Mouse (Mus musculus) heart, postnatal 14 days (tissue): ENCODE measurements around the gene Dnal1. TPM values are rescaled to one million over a fixed set of nuclear protein-coding genes. Genes with fewer than 3 reads are reported as not detected.
A peak's percentile ranks its signal among the peaks of the same experiment; 100 is the strongest.
"Not testable (repeated sequence)": the region's sequence is repeated elsewhere in the genome, so short reads cannot be mapped to it uniquely, and the experiment has no call there.

Source experiments
- DNase-seq, 2 experiments: peaks; one replicate each; pipeline ENCODE4 v3.0.0; 2021 to 2022
- intact Hi-C: fragments of 180-260 bp; cut with DNase I; formaldehyde crosslinking; loops from one replicate; pipeline ENCODE4 v1.15.1; 2025
- long read RNA-seq, 2 experiments: library from polyadenylated mRNA; stranded (forward); transcript quantifications; one replicate each; pipeline ENCODE4 v2.0.0; 2021
- total RNA-seq, 2 experiments: library from RNA; stranded (reverse); gene quantifications; 2 replicates each; pipeline ENCODE4 v1.2.3; 2021

Dnal1 gene
- 10 to 100 TPM in 1 of 2 experiments, 1 to 10 TPM in 1; 9.4 to 10.5 TPM for total RNA-seq
- long read RNA-seq, experiment 1, partial matches to known transcripts, result 0 of 2 reads
- long read RNA-seq, experiment 1, other reads (novel, unspliced or antisense), result 2 of 2 reads
- long read RNA-seq, experiment 2, result 0 reads

DNA sequence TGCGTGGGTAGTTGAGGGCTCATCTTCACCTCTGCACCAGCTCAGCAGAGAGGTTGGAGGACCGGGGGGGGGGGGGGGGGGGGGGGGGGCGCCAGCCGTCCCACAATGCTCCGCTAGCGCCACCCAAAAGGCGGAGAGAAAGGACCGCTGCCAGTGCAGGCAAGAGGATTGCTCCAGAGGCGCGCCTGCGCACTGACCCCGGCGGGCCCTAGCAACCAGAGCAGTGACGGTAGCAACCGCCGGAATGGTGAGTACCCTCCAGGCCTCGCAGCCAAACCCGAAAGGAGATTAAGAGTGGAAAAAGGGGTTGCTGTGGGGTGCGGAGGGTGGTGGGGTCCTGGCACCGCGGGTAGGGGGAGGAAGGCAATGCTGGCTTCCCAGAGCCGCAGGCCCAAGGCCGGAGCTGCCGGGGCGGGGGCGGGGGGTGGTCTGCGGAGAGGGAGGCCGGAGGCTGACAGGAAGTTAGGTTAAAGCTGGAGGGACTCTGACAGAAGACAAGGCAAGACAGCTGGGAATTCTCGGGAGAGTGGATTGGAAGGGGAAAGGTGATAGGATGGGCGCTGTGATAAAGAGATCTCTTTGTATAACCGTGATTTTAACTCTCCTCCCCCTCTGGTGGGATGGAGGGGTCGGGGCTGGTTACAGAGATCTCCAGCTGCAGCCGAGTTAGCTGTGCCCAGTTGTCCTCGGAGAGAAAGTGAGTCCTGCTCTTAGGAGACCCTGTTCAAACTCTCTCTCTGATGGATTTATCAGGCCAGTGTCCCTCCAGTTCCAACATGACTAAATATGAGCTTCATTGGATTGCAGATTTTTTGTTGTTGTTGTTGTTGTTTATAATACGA, at the start of gene Dnal1:
Gene Dnal1, plus strand, starts transcription at position 214 of the 842 bp plus-strand sequence.
- DNase-seq, result peak; percentile 91 to 92
- intact Hi-C loops, result no loop called here

DNA sequence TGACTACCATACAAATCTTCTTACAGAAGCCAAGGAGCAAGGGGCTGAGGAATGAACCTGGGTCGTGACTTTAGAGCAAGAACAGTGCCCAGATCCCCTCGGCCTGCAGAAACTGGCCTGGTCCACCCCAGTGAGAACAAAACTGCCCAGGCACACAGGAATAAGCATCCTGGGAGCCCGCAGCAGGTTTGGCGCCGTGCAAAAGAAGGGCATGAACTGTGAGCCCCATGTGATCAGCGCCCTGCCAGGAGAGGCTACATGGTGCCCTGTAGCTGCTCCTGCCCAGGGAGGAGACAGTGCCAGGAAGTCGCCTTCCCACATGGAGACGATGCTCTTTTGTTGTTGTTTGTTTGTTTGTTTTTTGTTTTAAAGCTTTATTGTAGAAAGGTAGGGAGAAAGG, 49.5 kb upstream of the Dnal1 start:
- intact Hi-C loops, result loop anchor here (10.0 kb wide), 1 partner anchor 230 kb away; no protein-coding TSS in a partner anchor
- no peak for DNase-seq

DNA sequence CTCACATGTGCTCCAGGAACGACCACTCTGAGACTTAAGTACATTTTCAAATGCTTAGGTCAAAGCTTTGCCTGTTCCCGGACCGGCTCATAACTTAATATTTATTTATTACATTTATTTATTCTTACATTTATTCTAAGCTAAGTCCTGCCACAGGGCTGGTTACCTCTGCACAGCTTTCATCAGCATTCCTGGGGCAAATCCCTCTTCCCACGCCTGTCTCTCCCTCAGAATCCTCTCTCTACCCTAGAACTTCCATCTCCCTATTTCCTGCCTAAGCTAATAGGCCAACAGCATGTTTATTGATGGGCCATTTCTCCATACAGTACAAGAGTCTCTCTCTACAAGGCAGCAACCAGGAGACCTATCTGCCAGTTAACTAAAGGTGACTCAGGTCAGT, 46.4 kb upstream of the Dnal1 start:
- DNase-seq, result no peak
- intact Hi-C loops, result loop anchor here (10.0 kb wide), 1 partner anchor 233 kb away; no protein-coding TSS in a partner anchor

GRCm38 (mm10) chr12:84068296-84068695, 45.9 kb upstream of the Dnal1 start:
- intact Hi-C loops, result loop anchor here (10.0 kb wide), 1 partner anchor 233 kb away; no protein-coding TSS in a partner anchor
- DNase-seq, result no peak

DNA sequence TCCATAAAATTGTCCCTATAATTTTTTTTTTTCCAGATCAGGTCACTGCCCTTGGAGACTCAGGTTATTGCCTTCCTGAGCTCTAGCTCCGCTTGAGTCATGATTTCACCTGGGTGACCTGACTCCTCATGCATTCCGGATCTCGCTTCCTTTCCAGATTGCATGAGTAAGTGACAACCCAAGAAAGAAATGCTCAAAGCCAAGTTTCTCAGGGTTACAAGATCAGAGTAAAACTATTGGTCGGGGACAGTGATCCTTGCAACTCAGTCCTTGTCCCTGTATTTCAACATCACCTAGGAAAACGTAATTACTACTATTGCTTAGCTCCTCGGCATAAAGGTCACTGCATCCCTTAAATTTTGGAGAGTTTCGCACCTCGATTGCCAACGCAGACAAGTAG, 45.2 kb upstream of the Dnal1 start, which contains the start of gene Acot5:
Gene Acot5, plus strand, starts transcription at position 340 of the 400 bp plus-strand sequence.
- no peak for DNase-seq
- intact Hi-C loops, result loop anchor here (10.0 kb wide), 1 partner anchor 234 kb away; no protein-coding TSS in a partner anchor

DNA sequence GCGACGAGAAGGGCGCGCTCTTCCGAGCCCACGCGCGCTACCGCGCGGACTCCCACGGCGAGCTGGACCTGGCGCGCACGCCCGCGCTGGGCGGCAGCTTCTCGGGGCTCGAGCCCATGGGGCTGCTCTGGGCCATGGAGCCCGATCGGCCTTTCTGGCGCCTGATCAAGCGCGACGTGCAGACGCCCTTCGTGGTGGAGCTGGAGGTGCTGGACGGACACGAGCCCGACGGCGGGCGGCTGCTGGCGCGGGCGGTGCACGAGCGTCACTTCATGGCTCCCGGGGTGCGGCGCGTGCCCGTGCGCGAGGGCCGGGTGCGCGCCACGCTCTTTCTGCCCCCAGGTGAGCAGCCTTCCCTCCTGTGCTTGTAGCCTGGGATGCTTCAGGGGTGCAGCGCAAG, 44.6 kb upstream of the Dnal1 start:
- DNase-seq, result peak; percentile 27 to 58
- intact Hi-C loops, result loop anchor here (10.0 kb wide), 1 partner anchor 235 kb away; no protein-coding TSS in a partner anchor

GRCm38 (mm10) chr12:84071696-84072095, 42.5 kb upstream of the Dnal1 start:
- intact Hi-C loops, result no loop called here
- DNase-seq, result no peak

GRCm38 (mm10) chr12:84077371-84077990, 36.7 kb upstream of the Dnal1 start:
- intact Hi-C loops, result no loop called here
- no peak for DNase-seq

GRCm38 (mm10) chr12:84083842-84084241, 30.3 kb upstream of the Dnal1 start:
- intact Hi-C loops, result no loop called here
- DNase-seq, result no peak

DNA sequence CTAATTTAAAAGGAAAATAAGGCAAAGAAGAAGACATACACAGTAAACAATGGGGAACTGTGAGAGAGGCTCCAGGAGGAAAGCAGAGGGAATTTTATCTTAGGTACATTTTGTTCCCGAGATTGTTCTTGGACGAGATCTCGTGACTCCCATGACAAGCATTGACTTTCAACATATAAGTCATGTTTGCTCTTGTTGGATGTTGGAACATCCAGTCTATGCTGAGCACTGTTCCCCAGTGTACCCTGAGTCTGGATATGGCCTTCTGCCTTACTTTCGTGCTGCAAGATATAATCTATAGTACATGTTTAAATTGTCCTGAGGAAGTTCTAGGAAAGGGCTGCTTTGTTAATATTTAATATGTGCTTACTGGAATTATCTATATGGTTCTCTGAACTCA, 29.6 kb upstream of the Dnal1 start:
- DNase-seq, result no peak
- intact Hi-C loops, result no loop called here

- DNase-seq, intact Hi-C loops: not testable (repeated sequence)
Measured at GRCm38 (mm10) chr12:84094666-84095065, 19.5 kb upstream of the Dnal1 start.

GRCm38 (mm10) chr12:84099605-84100004, 14.6 kb upstream of the Dnal1 start:
- DNase-seq, result no peak
- intact Hi-C loops, result no loop called here

- intact Hi-C loops, result no loop called here
- no peak for DNase-seq
Measured at GRCm38 (mm10) chr12:84100071-84100470, 14.1 kb upstream of the Dnal1 start.

DNA sequence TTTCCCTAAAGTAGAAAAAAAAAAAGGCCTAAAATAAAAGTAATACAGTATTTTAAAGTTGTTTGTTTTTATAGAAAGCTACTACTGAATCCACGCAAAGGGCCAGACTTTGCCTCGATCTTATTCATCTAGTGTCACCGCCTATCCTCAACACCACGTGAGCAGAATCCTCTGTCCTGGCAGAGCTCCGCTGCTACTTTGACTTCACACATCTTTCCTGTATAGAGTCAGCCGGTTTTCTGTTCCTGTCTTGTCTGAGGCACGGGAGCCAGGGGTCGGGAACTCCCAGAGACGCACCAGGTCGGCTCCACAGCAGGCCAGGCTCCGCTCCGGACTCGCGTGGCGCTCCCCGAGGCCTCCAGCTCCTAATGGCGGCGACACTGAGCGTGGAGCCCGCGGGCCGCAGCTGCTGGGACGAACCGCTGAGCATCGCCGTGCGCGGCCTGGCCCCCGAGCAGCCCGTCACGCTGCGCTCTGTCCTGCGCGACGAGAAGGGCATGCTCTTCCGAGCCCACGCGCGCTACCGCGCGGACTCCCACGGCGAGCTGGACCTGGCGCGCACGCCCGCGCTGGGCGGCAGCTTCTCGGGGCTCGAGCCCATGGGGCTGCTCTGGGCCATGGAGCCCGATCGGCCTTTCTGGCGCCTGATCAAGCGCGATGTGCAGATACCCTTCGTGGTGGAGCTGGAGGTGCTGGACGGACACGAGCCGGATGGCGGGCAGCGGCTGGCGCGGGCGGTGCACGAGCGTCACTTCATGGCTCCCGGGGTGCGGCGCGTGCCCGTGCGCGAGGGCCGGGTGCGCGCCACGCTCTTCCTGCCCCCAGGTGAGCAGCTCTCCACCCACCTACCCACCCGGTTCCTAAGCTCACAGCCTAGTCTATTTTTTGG, 13.3 kb upstream of the Dnal1 start, which contains the start of gene Acot6:
Gene Acot6, plus strand, starts transcription at position 51 of the 889 bp plus-strand sequence.
- intact Hi-C loops, result not testable (repeated sequence)
- peak; percentile 42 to 66 for DNase-seq

DNA sequence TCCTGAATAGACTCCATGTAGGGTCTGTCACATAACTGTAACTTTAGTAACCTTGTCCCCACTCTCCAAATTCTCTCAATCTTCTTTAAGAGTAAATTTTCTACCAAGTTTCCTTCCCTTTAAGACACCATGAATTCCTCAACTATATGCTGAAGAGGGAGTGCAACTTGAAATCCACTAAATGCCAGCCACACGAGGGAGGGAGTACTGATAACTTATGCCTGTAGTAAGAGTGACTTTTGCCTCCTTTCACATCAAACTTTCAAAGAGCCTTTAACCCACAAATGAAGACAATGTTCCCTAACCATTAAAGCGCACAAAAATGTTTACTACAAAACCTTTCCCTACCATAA, 12.7 kb upstream of the Dnal1 start:
- intact Hi-C loops, result no loop called here
- DNase-seq, result no peak

DNA sequence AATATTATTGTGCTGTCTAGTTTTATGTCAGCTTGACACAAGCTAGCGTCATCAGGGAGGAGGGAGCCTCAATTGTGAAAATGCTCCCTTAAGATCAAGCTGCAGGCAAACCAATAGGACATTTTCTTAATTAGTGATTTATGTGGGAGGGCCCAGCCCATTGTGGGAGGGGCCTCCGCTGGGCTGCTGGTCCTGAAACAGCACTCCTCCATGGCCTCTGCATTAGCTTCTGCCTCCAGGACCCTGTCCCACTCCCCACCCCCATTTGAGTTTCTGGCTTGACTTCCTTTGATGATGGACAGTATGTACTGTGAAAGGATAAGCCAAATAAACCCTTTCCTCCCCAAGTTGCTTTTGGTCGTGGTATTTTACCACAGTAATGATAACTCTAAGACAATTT, 7.2 kb upstream of the Dnal1 start:
- intact Hi-C loops, result no loop called here
- no peak for DNase-seq

DNA sequence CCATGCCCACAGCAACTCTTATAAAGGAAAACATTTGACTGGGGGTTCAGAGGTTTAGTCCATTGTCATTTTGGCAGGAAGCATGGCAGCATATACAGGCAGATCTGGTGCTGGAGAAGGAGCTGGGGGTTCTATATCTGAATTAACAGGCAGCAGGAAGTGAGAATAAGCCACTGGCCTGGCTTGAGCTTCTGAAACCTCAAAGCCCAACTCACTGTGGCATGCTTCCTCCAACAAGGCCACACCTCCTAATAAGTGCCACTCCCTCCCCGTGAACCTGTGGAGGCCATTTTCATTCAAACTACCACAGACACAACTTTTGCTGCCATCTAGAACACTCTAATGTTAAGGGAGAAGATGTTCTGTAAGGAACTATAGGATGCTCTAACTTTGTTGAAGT, 6.5 kb upstream of the Dnal1 start:
- DNase-seq, result no peak
- intact Hi-C loops, result no loop called here

- no peak for DNase-seq
- intact Hi-C loops, result no loop called here
Measured at GRCm38 (mm10) chr12:84109924-84110323, 4.2 kb upstream of the Dnal1 start.

GRCm38 (mm10) chr12:84110814-84111213, 3.4 kb upstream of the Dnal1 start:
- intact Hi-C loops, result no loop called here

GRCm38 (mm10) chr12:84113676-84114075, 490 bp upstream of the Dnal1 start:
- no peak for DNase-seq
- intact Hi-C loops, result no loop called here

More at GRCm38 (mm10) chr12:84110814-84111213, 3.4 kb upstream of the Dnal1 start:
- no peak for DNase-seq
